Mouse (Mus musculus): ENCODE measurements around the gene Lsm11.

The Lsm11 gene

DNA sequence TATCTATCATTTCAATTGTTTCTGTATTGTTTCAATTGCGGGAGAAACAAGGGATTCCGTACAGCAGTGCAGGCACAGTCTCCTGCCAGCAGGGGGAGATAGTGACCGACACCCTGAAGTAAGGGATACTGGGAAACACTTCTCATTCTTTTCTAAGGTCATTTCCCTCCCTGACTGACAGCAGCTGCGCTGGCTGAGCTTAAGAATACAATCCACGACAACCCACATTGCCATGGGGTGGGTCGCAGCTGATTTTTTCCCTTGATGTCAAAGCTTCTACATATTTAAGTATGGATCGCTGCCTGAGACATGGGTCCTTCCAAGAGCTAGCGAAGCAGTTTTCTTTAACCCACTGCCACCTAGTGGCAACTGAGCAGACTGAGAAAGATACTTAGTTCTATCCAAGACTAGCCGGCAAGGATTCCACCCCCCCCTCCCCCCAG is 18.1 kb downstream of the Lsm11 start:
- peak; percentile 67 for DNase-seq

DNA sequence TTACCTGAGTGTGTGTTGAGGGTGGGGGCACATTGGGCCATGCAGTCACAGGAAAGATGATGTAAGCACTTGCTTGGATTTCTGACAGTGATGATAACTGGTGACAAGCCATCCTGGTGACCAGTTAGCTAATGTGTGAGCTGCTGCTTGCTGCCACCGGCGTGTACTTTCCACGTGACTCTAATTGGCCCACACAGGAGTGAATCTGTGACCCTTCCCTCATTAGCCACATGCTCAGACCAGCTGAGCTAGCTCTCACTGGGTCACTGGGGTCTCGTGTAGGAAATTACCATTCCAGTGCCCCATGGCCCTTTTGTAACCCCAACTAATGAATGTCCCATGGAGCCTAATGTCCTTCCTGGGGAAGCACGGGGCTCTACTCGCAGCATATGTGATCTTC is 19.3 kb downstream of the Lsm11 start:
- no peak for DNase-seq

GRCm38 (mm10) chr11:45921480-45921898 is 23.2 kb downstream of the Lsm11 start:
- no peak for DNase-seq

DNA sequence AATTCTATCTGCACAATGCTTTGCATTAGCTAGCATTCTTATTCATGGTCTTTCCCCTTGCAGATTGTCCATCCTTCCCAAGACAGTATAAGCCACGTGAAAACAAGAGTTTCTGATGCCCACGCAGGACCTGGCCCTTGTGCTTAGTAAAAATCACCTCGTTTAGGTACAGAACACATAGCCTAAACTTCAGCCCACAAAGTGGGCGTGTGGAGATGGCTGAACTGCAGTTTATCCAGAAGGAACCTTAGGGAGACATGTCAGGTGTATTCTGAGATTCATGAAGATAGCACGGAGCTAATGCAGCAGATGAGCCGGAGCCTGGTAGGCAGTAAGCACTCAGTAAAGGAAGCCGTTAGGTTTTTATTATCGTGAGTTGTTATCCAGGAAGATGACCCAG is 23.7 kb downstream of the Lsm11 start:
- DNase-seq: no peak

GRCm38 (mm10) chr11:45918836-45919235 is 25.9 kb downstream of the Lsm11 start:
- no peak for DNase-seq

DNA sequence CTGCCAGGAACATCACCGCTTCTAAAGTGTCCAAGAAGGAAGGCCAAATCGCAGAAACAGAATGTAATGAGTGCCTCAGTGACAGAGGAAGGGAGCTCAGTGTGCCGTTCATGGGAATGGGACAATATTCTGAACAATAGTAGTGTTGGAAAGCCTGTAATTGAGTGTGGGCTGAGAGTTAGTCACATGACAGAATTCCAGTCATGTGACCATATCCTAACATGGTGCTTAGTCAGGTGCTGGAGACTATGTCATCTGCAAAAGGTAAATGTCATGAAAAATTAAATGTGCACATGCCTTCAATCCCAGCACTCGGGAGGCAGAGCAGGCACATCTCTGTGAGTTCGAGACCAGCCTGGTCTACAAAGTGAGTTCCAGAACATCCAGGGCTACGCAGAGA is 26.7 kb downstream of the Lsm11 start:
- no peak for DNase-seq

DNA sequence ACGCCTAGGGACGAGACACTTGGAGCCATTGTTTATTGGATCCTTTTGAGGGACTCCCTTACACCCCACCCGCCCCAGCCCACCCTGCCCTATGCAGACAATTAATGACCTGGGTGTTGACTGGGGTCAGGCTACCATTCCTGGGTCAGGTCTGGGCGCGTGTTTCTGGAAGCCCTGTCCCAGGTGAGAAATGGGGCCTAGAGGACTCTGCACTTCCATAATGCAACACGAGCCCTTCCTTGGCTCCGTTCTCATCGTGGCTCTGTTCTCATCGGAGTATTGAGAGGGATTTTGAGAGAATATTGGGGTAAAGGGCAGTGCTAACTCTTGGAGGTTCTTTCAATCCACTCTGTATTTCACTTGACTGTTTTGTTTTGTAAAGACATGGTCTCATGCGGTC is 28.5 kb downstream of the Lsm11 start:
- DNase-seq: no peak

DNA sequence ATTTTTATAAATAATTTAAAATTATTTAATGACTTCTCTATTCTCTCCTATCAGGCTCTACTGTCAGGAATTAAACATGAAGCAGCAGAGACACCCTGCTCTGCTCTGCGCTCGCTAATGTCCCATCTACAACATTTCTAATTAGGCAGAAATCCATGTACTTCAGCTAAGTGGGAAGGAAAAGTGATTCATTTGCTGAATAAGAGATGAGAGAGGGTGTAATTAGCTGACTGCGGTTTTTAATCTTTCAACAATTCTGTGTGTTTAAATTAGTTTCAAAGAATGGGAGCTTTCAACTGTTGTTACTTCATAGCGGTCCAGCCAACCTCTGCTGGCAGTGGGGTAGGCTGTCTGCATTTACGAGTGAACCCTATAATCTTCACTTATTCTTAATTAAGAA is 34.0 kb downstream of the Lsm11 start:
- no peak for DNase-seq

GRCm38 (mm10) chr11:45908894-45909293 is 35.8 kb downstream of the Lsm11 start:
- DNase-seq: no peak

DNA sequence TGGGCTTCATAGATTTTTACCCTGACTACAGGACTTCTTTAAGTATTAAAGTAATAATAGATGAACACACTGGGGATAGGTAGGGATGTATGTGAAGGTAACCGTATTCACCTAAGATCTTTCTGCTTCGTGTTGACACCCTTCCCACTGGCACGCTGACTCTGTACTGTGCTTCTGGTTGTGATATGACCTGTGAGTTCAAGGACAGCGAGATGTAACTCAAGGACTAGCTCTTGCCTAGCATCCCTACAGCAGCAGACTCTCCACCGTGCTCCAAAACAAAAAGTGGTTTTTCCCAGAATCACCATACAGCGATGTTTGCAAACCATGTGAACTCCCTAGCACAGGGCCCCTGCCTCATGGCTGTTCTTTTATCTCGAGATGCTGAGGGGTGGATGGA is 36.7 kb downstream of the Lsm11 start:
- DNase-seq: no peak

DNA sequence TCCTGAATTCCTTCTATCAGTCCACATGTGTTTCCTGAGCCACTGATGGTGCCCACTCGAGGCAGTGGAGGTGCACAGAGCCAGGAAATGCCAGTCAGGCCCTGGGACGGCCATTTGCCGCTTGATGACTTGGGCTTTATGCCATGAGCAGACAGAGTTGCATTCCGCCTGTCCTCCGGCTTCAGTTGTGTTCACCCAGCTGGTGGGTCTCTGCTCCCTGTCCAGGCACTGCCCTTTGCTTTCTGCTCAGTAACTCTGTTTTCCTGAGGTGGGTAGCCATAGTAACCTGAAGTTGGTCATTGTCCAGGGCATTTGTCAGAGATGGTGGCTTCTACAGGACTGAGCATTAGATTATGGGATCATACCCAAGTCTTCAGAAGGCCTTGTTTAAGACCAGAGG is 37.4 kb downstream of the Lsm11 start:
- DNase-seq: no peak

DNA sequence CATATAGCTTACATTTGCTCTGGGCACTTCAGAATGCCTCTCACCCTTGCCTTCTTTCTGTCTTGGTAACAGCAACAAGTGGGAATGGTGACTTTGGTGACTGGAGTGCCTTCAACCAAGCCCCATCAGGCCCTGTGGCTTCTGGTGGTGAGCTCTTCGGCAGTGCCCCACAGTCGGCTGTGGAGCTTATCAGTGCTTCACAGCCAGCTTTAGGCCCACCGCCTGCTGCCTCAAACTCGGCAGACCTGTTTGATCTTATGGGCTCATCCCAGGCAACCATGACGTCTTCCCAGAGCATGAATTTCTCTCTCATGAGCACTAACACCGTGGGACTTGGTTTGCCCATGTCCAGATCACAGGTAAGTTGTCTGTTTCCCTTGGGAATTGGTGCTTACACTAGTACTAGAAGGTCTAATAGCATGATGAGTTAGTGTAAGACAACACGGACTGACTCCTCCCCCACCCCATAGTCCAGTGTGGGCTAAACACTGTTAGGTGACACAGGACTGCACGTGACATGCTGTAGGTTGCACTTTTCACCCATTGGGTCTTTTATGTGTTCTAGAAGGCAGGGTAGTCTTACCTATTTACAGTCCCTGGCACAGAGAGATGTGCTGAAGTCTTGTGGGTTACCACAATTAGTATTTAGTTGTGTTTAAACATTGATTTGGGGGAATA is 38.5 kb downstream of the Lsm11 start:
- DNase-seq: no peak

- no peak for DNase-seq
Measured at GRCm38 (mm10) chr11:45900233-45901015, 44.3 kb downstream of the Lsm11 start.

DNA sequence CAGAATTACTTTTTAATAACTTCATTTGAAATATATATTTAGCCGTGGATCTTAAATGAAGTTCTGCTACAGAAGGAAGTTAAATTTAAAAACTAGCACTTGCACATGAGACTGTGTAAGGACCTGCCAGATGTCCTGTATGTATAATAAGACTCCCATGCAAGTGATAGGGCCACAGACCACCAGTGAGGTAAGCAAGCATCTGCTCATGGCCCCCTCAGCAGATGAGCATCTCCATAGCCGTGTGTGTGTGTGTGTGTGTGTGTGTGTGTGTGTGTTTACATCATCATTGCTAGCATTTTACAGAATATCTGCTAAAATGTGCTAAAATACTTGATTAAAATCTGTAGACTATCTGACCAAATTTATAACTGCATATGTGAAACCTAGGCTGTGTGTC is 47.3 kb downstream of the Lsm11 start:
- no peak for DNase-seq

GRCm38 (mm10) chr11:45892861-45893360 is 51.8 kb downstream of the Lsm11 start:
- DNase-seq: no peak

DNA sequence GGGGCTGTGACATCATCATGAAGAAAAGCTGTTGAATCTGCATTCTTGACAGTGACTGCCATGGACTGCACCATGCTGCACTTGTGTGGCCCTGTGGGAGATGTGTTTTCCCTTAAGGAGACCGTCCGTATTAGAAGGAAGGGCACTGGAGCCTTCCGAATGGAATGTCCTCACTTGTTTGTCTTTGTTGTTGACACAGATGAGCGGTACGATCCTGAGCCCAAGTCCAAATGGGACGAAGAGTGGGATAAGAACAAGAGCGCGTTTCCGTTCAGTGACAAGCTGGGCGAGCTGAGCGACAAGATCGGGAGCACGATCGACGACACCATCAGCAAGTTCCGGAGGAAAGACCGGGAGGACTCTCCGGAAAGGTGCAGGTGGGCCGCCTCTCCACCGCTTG is 54.3 kb downstream of the Lsm11 start:
- DNase-seq: no peak

- no peak for DNase-seq
Measured at GRCm38 (mm10) chr11:45889981-45890380, 54.8 kb downstream of the Lsm11 start.

- DNase-seq: no peak
Measured at GRCm38 (mm10) chr11:45888471-45889030, 56.2 kb downstream of the Lsm11 start.

DNA sequence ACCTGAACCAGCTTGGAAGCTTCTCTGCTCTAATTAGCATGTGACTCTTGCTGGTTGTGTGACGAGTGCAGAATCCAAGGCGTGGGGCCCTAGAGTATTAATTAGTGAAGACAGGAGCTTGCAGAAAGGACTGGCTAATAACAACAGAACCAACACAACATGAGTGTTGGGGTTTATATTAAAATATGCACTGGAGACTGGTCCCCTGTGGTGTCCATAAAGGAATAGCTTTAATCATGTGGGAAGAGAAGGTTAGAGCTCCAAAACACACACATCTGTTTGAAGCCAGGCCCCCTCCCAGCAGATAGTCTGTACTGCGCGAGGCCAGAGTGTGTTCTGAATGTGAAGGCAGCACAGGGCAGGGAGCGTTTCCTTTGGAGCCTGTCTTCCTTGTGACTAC is 58.1 kb downstream of the Lsm11 start:
- DNase-seq: no peak

- no peak for DNase-seq
Measured at GRCm38 (mm10) chr11:45885606-45886230, 59.0 kb downstream of the Lsm11 start.

DNA sequence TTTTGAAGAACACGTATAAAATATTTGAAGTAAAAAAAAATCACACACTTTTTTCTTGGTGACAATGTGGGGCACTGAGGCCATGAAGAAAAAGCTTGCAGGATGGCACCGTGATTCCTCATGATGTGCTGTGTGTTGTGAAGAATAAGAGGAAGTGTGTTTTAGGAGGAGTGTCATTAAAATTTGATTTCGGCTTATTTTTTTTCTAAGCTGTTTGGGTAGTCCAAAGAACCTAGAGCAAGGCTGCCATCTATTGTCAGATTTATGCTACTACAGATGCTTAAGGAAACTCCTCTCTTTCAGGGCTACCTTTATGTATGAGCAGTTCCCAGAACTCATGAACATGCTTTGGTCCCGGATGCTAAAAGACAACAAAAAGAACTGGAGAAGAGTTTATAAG is 60.7 kb downstream of the Lsm11 start:
- no peak for DNase-seq

GRCm38 (mm10) chr11:45883270-45883931 is 61.3 kb downstream of the Lsm11 start:
- no peak for DNase-seq

DNA sequence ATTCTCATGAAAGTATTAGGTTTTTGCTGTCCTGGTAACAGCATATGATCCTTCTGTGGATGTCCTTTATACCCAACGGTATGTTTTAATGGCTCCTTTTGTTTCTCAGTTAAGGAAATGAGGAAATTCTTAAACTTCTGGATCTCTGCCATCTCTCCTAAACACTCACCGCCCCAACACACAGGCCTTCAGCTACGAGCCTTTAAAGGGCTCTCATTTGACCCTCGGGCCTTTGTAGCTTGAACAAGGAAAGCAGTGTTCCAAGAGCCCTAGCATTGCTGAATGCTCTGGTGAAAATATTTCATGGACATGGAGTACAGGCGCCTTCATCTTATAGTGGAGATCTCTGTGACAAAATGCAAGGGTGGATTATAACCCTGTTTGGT is 63.1 kb downstream of the Lsm11 start:
- no peak for DNase-seq
